Mouse (Mus musculus): ENCODE measurements around the gene Mrvi1.
A peak's percentile ranks its signal among the peaks of the same experiment; 100 is the strongest.

GRCm38 (mm10) chr7:111028281-111029045 is 46.2 kb upstream of the Mrvi1 start, which contains the start of gene Ctr9:
- TF ChIP-seq CTCF (IDR thresholded peaks at IDR 0.05; ENCODE audit: control insufficient read depth, insufficient read depth, insufficient replicate concordance, low read depth, low read length) (no peak), POLR2A (IDR thresholded peaks at IDR 0.05; ENCODE audit: control insufficient read depth, low read depth, low read length) (peak; percentile 92)
